Mouse (Mus musculus) limb, embryonic 13.5 days (tissue): Measurements from ENCODE around the gene Pepd. TPM values are rescaled to one million over a fixed set of nuclear protein-coding genes. Genes with fewer than 3 reads are reported as not detected.

ENCODE experiments used
- ATAC-seq: fragments of 200-750 bp; cut with Nextera tagmentation; 2 replicates; pipeline ENCODE4 v1.8.0; 2017; ENCODE audit warnings: low read depth, moderate number of reproducible peaks, moderate TSS enrichment; ENCODE audit not compliant: low FRiP score
- H3K27ac ChIP-seq: fragments of 300-500 bp; sonication (generic); 2 replicates; pipeline ENCODE4 v1.5.1; 2015; ENCODE audit warnings: inconsistent platforms, mild to moderate bottlenecking, moderate library complexity
- H3K27me3 ChIP-seq: fragments of 300-500 bp; sonication (generic); 2 replicates; pipeline ENCODE4 v1.6.1; 2015; ENCODE audit warnings: mild to moderate bottlenecking, inconsistent platforms
- H3K36me3 ChIP-seq: fragments of 300-500 bp; sonication (generic); 2 replicates; pipeline ENCODE4 v1.6.1; 2015; ENCODE audit warnings: inconsistent platforms, mild to moderate bottlenecking, moderate library complexity
- H3K4me1 ChIP-seq: fragments of 300-500 bp; sonication (generic); 2 replicates; pipeline ENCODE4 v1.6.1; 2015; ENCODE audit warnings: inconsistent platforms
- H3K4me2 ChIP-seq: fragments of 300-500 bp; sonication (generic); replicated peaks from 2 replicates; pipeline ENCODE4 v1.6.1; 2015; ENCODE audit warnings: inconsistent platforms, mild to moderate bottlenecking, moderate library complexity
- H3K4me3 ChIP-seq: fragments of 300-500 bp; sonication (generic); 2 replicates; pipeline ENCODE4 v1.5.1; 2015; ENCODE audit warnings: moderate library complexity, mild to moderate bottlenecking, inconsistent platforms
- H3K9ac ChIP-seq: fragments of 300-500 bp; sonication (generic); 2 replicates; pipeline ENCODE4 v1.6.1; 2015; ENCODE audit warnings: mild to moderate bottlenecking, inconsistent platforms
- H3K9me3 ChIP-seq: fragments of 300-500 bp; sonication (generic); 2 replicates; pipeline ENCODE4 v1.6.1; 2016; ENCODE audit warnings: inconsistent platforms
- WGBS: fragments of 180-500 bp; shearing (Covaris S2); methylation state at CpG from one replicate; pipeline ENCODE4 v1.1.7; 2015; 5-methylcytosine and 5-hydroxymethylcytosine counted together
- polyA plus RNA-seq: library from polyadenylated mRNA; unstranded; fragments of >200 nt; fragmentation: Nextera tagmentation; extraction: Ambion mirVana; gene quantifications from 2 replicates; pipeline ENCODE4 v1.2.1, GENCODE M21; 2015

The Pepd gene
- polyA plus RNA-seq, 1 experiment from 2014 or later = 62.6 TPM

DNA sequence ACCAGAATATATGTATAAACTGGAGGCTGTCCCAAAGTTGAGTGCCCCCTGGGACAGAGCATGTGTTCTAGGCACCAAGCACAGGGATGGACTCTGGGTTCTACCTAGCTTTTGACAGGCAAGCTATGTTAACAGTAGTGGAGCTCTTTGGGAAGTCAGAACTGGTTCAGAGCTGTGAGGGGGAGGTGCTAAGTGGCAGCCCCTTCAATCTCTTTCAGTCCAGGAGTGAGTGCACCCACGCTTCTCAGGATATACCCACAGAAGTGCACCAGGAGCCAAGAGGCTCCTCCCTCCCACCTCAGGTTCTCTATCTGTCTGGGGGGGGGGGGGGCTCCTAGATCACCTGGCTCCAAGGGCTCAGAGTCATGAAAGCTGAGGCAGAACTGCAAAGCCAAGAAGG, 112.2 kb downstream of the Pepd start:
- Histone ChIP-seq H3K27me3 (no peaks in the 10 kb centered on the region), H3K9me3 (no peaks in the 10 kb centered on the region), H3K36me3 (peaks cover 23% of the 10 kb centered on the region), H3K27ac (no peak overlapping the region), H3K4me3 (no peak overlapping the region), H3K9ac (no peak overlapping the region), H3K4me2 (no peak overlapping the region), H3K4me1 (no peaks in the 10 kb centered on the region)
- no peak for ATAC-seq
- WGBS = 65% methylated on average over 1 of the region's 1 CpGs

DNA sequence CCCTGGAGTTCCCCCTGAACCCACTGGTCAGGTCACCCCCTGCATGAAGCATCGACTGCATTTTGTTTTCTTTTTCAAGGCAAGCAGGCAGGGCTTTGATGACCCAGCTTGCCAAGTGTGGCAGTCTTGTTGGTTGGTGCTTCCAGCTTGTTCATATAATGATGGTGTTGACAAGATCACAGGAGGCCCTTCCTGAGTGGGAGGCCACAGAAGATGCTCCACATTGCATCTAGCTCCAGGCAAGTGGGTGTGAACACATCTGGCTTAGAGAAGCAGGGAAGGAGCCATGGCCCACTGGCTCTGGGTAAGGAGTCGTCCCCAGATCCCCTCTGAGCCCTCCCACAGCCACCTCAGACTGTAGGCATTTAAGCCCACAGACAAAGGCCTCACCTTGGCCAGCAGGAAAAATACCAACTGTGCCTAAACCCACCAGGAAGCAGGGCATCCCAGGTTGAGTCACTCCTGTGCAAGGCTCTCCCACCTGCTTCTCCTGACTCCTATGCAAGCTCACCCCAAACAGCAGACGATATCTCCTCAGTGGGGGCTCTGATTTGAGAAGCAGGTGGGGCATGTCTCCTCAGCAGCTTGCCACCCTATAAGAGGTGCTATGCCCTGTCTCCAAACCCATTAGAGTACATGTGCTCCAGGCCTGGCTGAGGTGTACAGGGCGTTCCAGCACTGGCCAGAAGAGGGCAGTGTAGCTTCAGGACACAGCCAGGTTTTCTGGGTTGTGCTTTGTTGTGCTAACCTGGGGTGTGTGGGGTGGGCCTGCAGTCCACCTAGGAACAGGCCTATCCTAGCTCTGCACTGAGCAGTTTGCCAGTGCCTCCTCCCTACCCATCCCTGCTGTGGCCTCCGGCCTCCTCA, 113.5 kb downstream of the Pepd start:
- Histone ChIP-seq H3K27ac (no peak overlapping the region), H3K4me1 (no peaks in the 10 kb centered on the region), H3K27me3 (no peaks in the 10 kb centered on the region), H3K9ac (0 out of 2 replicates have a peak overlapping the region, but pooled peaks have one; percentile 13), H3K9me3 (no peaks in the 10 kb centered on the region), H3K4me2 (no peak overlapping the region), H3K4me3 (no peak overlapping the region), H3K36me3 (peaks cover 16% of the 10 kb centered on the region)
- peak; percentile 68; the same call in 1 of the 2 replicates for ATAC-seq
- 40% methylated on average over 5 of the region's 5 CpGs for WGBS

- H3K27me3 ChIP-seq = no peaks in the 10 kb centered on the region
- WGBS = 74% methylated on average over 4 of the region's 4 CpGs
- no peaks in the 10 kb centered on the region for H3K4me1 ChIP-seq
- no peak for ATAC-seq
- no peak overlapping the region for H3K27ac ChIP-seq
- H3K4me3 ChIP-seq = no peak overlapping the region
- no peak overlapping the region for H3K4me2 ChIP-seq
- no peaks in the 10 kb centered on the region for H3K9me3 ChIP-seq
- no peak overlapping the region for H3K9ac ChIP-seq
- H3K36me3 ChIP-seq = peaks cover 17% of the 10 kb centered on the region
These were observed 114.1 kb downstream of the Pepd start for GRCm38 (mm10) chr7:35026276-35026630.

- Histone ChIP-seq H3K4me2 (no peak overlapping the region), H3K27me3 (no peaks in the 10 kb centered on the region), H3K36me3 (peaks cover 17% of the 10 kb centered on the region), H3K27ac (no peak overlapping the region), H3K9ac (no peak overlapping the region), H3K4me3 (no peak overlapping the region), H3K4me1 (no peaks in the 10 kb centered on the region), H3K9me3 (no peaks in the 10 kb centered on the region)
- 88% methylated on average over 3 of the region's 3 CpGs for WGBS
- no peak for ATAC-seq
These were observed 114.7 kb downstream of the Pepd start for GRCm38 (mm10) chr7:35026838-35027291.

- Histone ChIP-seq H3K4me3 (no peak overlapping the region), H3K27me3 (no peaks in the 10 kb centered on the region), H3K4me1 (no peaks in the 10 kb centered on the region), H3K4me2 (no peak overlapping the region), H3K9ac (no peak overlapping the region), H3K9me3 (no peaks in the 10 kb centered on the region), H3K36me3 (peaks cover 24% of the 10 kb centered on the region), H3K27ac (no peak overlapping the region)
- WGBS = 73% methylated on average over 9 of the region's 9 CpGs
- no peak for ATAC-seq
These were observed 115.7 kb downstream of the Pepd start for GRCm38 (mm10) chr7:35027801-35028420.

- no peak overlapping the region for H3K27ac ChIP-seq
- H3K9me3 ChIP-seq = no peaks in the 10 kb centered on the region
- H3K4me1 ChIP-seq = no peaks in the 10 kb centered on the region
- H3K9ac ChIP-seq = no peak overlapping the region
- WGBS = 91% methylated on average over 16 of the region's 16 CpGs
- H3K4me3 ChIP-seq = no peak overlapping the region
- no peak for ATAC-seq
- H3K4me2 ChIP-seq = no peak overlapping the region
- peaks cover 29% of the 10 kb centered on the region for H3K36me3 ChIP-seq
- no peaks in the 10 kb centered on the region for H3K27me3 ChIP-seq
These were observed 116.4 kb downstream of the Pepd start for GRCm38 (mm10) chr7:35028559-35028958.

- no peak overlapping the region for H3K9ac ChIP-seq
- peaks cover 32% of the 10 kb centered on the region for H3K36me3 ChIP-seq
- no peak overlapping the region for H3K4me3 ChIP-seq
- H3K4me2 ChIP-seq = no peak overlapping the region
- no peaks in the 10 kb centered on the region for H3K9me3 ChIP-seq
- 86% methylated on average over 5 of the region's 5 CpGs for WGBS
- no peak overlapping the region for H3K27ac ChIP-seq
- no peak for ATAC-seq
- H3K27me3 ChIP-seq = no peaks in the 10 kb centered on the region
- no peaks in the 10 kb centered on the region for H3K4me1 ChIP-seq
These were observed 117.0 kb downstream of the Pepd start for GRCm38 (mm10) chr7:35029228-35029627.

GRCm38 (mm10) chr7:35029648-35030047, 117.5 kb downstream of the Pepd start:
- Histone ChIP-seq H3K9me3 (no peaks in the 10 kb centered on the region), H3K27ac (no peak overlapping the region), H3K4me1 (peaks cover under 1% of the 10 kb centered on the region; the same call in 1 of the 2 replicates), H3K36me3 (peaks cover 34% of the 10 kb centered on the region), H3K4me3 (no peak overlapping the region), H3K27me3 (no peaks in the 10 kb centered on the region), H3K4me2 (no peak overlapping the region), H3K9ac (no peak overlapping the region)
- WGBS = 79% methylated on average over 3 of the region's 3 CpGs
- ATAC-seq = no peak

- H3K4me2 ChIP-seq = no peak overlapping the region
- no peaks in the 10 kb centered on the region for H3K27me3 ChIP-seq
- WGBS = 82% methylated on average over 6 of the region's 6 CpGs
- peaks cover 10% of the 10 kb centered on the region for H3K4me1 ChIP-seq
- no peak for ATAC-seq
- H3K36me3 ChIP-seq = peaks cover 37% of the 10 kb centered on the region
- H3K9me3 ChIP-seq = no peaks in the 10 kb centered on the region
- no peak overlapping the region for H3K4me3 ChIP-seq
- no peak overlapping the region for H3K27ac ChIP-seq
- H3K9ac ChIP-seq = no peak overlapping the region
These were observed 118.4 kb downstream of the Pepd start for GRCm38 (mm10) chr7:35030567-35030966.

DNA sequence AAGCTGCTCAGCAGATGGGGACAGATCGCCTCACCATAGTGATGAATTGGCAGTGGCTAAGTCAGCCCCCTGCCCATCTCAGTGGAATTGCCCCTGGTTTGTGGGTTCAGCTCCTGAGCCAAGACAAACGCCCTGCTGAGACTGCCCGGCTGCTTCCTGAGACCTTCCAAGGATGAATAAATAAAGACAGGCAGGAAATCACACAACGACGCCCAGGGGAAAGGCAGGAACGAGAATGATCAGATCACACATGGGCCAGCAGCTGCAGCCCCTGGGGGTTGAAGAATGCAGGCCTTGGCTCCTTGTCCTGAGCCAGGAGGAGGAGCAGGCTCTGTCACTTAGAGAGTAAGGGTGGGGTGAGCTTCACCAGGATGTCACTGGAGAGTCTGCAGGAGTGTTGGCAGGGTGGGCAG, 123.0 kb downstream of the Pepd start:
- 35% methylated on average over 6 of the region's 6 CpGs for WGBS
- peaks cover 24% of the 10 kb centered on the region for H3K4me1 ChIP-seq
- H3K9me3 ChIP-seq = no peaks in the 10 kb centered on the region
- no peak overlapping the region for H3K27ac ChIP-seq
- no peak overlapping the region for H3K4me3 ChIP-seq
- no peak for ATAC-seq
- H3K36me3 ChIP-seq = peaks cover 63% of the 10 kb centered on the region
- H3K9ac ChIP-seq = no peak overlapping the region
- H3K27me3 ChIP-seq = no peaks in the 10 kb centered on the region
- H3K4me2 ChIP-seq = no peak overlapping the region

DNA sequence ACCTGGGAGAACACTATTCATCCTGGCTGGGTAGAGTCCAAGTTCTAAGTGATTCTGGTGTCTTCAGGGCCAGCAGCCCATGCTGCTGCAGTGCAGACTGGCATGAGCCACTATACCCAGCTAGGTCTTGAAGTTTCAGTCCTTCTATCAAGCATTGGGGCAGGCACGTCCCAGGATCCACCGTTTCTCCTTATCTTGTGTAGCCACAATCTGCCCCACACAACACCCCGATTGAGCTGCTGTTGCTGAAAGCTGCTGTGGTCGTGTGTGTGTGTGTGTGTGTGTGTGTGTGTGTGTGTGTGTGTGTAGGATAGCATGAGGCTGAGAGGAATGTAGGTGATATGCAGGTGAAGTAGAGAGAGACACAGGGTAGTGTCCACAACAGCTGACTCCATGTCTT, 123.4 kb downstream of the Pepd start:
- no peak for ATAC-seq
- Histone ChIP-seq H3K9me3 (no peaks in the 10 kb centered on the region), H3K4me3 (no peak overlapping the region), H3K4me1 (peaks cover 24% of the 10 kb centered on the region), H3K36me3 (peaks cover 67% of the 10 kb centered on the region), H3K4me2 (no peak overlapping the region), H3K9ac (no peak overlapping the region), H3K27ac (no peak overlapping the region), H3K27me3 (no peaks in the 10 kb centered on the region)
- WGBS = 84% methylated on average over 4 of the region's 4 CpGs

- H3K27me3 ChIP-seq = no peaks in the 10 kb centered on the region
- ATAC-seq = 0 out of 2 replicates have a peak, but pooled peaks have one; percentile 22
- H3K9me3 ChIP-seq = no peaks in the 10 kb centered on the region
- H3K4me3 ChIP-seq = no peak overlapping the region
- H3K9ac ChIP-seq = no peak overlapping the region
- WGBS = 70% methylated on average over 5 of the region's 5 CpGs
- H3K36me3 ChIP-seq = peaks cover 70% of the 10 kb centered on the region
- H3K27ac ChIP-seq = peak overlapping the region; percentile 49; the same call in 1 of the 2 replicates
- H3K4me1 ChIP-seq = peaks cover 24% of the 10 kb centered on the region
- no peak overlapping the region for H3K4me2 ChIP-seq
These were observed 124.1 kb downstream of the Pepd start for GRCm38 (mm10) chr7:35036266-35036731.
